Mouse (Mus musculus) kidney, adult 2 months (tissue): ENCODE measurements at regions not wholly inside any gene's neighbourhood (a gene's known extent, or its start where the extent isn't known, plus 50 kb on each side); places are given as distances from the start of the nearest gene placed in this dataset.

Source experiments
- CTCF ChIP-seq: fragments of 200-500 bp; conservative IDR thresholded peaks from 2 replicates; pipeline ENCODE4 v1.5.1; 2011; ENCODE audit warnings: low read depth, mild to moderate bottlenecking, control low read depth, low read length, moderate library complexity, mixed read lengths; ENCODE audit not compliant: insufficient read depth, insufficient read length
- POLR2A ChIP-seq: fragments of 200-500 bp; IDR thresholded peaks from one replicate; pipeline ENCODE4 v1.6.1; 2011; ENCODE audit warnings: low read depth, low read length, control low read depth

- TF ChIP-seq CTCF (no peak), POLR2A (no peak)
These were observed 264.5 kb upstream of the Igfbp7 start for GRCm38 (mm10) chr5:77672073-77672924.
